Mouse (Mus musculus) frontal cortex, adult (tissue): Measurements from ENCODE around the gene Iqgap1.

Experiments used
- ATAC-seq: cut with Nextera tagmentation; 2 replicates; pipeline ENCODE4 v1.9.2; 2017; ENCODE audit warnings: mild to moderate bottlenecking, moderate library complexity, mixed read lengths; ENCODE audit not compliant: low TSS enrichment

The Iqgap1 gene

GRCm38 (mm10) chr7:80719038-80719437 is 106.7 kb downstream of the Iqgap1 start:
- ATAC-seq = no peak

- ATAC-seq = no peak
These were observed 107.3 kb downstream of the Iqgap1 start for GRCm38 (mm10) chr7:80718471-80718870.

GRCm38 (mm10) chr7:80716758-80717157 is 109.0 kb downstream of the Iqgap1 start:
- no peak for ATAC-seq

- peak; percentile 96 for ATAC-seq
These were observed 110.5 kb downstream of the Iqgap1 start for GRCm38 (mm10) chr7:80715306-80715705.

GRCm38 (mm10) chr7:80711496-80711895 is 114.3 kb downstream of the Iqgap1 start:
- ATAC-seq = no peak

- ATAC-seq = no peak
These were observed 115.4 kb downstream of the Iqgap1 start for GRCm38 (mm10) chr7:80710333-80710732.

GRCm38 (mm10) chr7:80704066-80704465 is 121.7 kb downstream of the Iqgap1 start:
- ATAC-seq = no peak

- no peak for ATAC-seq
These were observed 123.3 kb downstream of the Iqgap1 start for GRCm38 (mm10) chr7:80702510-80702909.

GRCm38 (mm10) chr7:80699709-80700108 is 126.1 kb downstream of the Iqgap1 start:
- ATAC-seq = no peak

- ATAC-seq = no peak
These were observed 126.8 kb downstream of the Iqgap1 start for GRCm38 (mm10) chr7:80698940-80699339.

GRCm38 (mm10) chr7:80697859-80698258 is 127.9 kb downstream of the Iqgap1 start:
- no peak for ATAC-seq

GRCm38 (mm10) chr7:80696903-80697302 is 128.9 kb downstream of the Iqgap1 start:
- no peak for ATAC-seq

GRCm38 (mm10) chr7:80696334-80696733 is 129.4 kb downstream of the Iqgap1 start:
- ATAC-seq = no peak

- ATAC-seq = no peak
These were observed 133.3 kb downstream of the Iqgap1 start for GRCm38 (mm10) chr7:80692472-80692871.

- ATAC-seq = peak; percentile 90
These were observed 134.6 kb downstream of the Iqgap1 start for GRCm38 (mm10) chr7:80691131-80691530.

- no peak for ATAC-seq
These were observed 136.6 kb downstream of the Iqgap1 start for GRCm38 (mm10) chr7:80689221-80689591.

GRCm38 (mm10) chr7:80688556-80689220 is 137.1 kb downstream of the Iqgap1 start, which contains the start of gene Crtc3:
Gene Crtc3, minus strand, starts transcription at chr7:80688877.
- ATAC-seq = peak; percentile 62

- peak; percentile 38 for ATAC-seq
These were observed 137.8 kb downstream of the Iqgap1 start for GRCm38 (mm10) chr7:80687721-80688555.

- ATAC-seq = no peak
These were observed 140.1 kb downstream of the Iqgap1 start for GRCm38 (mm10) chr7:80685639-80686038.

- ATAC-seq = no peak
These were observed 143.1 kb downstream of the Iqgap1 start for GRCm38 (mm10) chr7:80682630-80683029.

GRCm38 (mm10) chr7:80680218-80680847 is 145.4 kb downstream of the Iqgap1 start:
- no peak for ATAC-seq

- no peak for ATAC-seq
These were observed 153.5 kb downstream of the Iqgap1 start for GRCm38 (mm10) chr7:80672323-80672722.

- ATAC-seq = no peak
These were observed 154.9 kb downstream of the Iqgap1 start for GRCm38 (mm10) chr7:80670889-80671288.
